Mouse (Mus musculus) regulatory T cell (primary cell): ENCODE measurements at regions not wholly inside any gene's neighbourhood (a gene's known extent, or its start where the extent isn't known, plus 50 kb on each side); places are given as distances from the start of the nearest gene placed in this dataset.

Source experiments
- in situ Hi-C: fragments of 300-600 bp; cut with MboI, MseI; formaldehyde crosslinking; loops from one replicate; pipeline ENCODE4 v1.15.1; 2025; ENCODE audit warnings: high pct_unique_total_duplicates

DNA sequence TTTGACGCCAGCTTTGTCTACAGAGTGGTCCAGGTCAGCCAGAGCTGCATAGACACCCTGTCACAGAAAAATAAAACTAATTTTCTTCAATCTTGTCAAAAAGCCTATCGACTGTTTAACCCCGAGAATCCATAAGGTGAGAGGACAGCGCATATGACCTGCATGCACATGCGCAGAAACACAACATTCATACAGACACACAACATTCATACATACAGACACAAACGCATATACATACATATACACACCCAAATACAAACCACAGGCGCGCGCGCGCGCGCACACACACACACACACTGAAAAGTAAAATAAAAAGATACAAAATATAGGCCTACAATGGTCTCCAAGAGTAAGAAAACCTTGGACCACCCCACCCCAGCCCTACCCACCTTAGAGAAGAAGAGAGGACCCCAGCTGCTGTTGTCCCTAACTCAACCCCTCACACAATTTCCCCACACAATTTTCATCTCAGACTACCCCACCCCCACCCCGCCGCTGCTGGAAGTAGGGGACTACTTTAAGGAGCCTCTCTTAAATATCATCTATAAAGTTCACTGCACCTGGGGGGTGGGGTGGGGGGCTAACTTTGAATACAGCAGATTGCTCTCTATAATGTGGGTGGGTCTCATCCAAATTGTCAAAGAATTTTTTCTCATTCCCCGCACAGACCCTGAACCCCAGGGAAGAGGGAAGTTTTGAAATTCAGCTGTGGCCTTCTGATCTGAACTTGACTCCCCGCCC lies 52.2 kb upstream of the Chd2 start:
- in situ Hi-C loops, result no loop called here

DNA sequence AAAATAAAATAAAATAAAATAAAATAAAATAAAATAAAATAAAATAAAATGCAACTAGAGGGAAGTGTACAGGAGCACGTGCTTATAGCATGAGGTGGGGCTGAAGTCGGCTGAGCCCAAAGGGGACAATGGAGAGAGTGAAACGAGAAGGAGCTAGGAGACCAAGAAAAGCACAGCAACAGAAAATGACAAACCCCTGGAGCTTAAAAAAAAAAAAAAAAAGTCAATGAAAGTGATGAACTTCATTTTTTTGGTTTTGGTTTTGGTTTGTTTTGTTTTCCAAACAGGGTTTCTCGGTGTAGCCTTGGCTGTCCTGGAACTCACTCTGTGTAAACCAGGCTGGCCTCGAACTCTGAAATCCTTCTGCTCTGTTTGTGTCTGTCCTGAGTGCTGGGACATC lies 51.2 kb upstream of the Chd2 start:
- in situ Hi-C loops, result no loop called here
